Mouse (Mus musculus): ENCODE data around the gene Sash1. TPM values are rescaled to one million over a fixed set of nuclear protein-coding genes. Genes with fewer than 3 reads are reported as not detected.

Sash1 gene
- polyA plus RNA-seq, 1 experiment from 2014 or later: 6.2 TPM

DNA sequence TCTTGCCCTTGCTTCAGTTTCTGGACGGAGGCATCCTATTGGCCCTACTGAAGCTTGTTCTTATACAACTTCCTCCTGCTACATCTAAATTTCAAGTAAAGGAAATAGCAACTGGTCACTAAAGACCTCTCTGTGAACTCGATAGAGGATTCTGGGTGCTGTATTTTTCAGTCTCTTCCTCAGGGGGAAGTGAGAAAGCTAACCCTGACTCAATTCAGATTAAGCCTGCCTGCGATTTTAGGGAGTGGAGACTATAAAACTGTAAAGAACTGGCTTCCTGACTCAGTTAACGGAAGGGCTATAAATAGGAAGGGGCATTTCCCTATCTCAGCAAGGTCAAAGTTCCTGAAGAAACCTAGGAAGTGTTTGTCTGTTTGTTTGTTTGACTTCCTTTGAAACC, 26.3 kb upstream of the Sash1 start:
- 80% methylated on average over 4 of the region's 4 CpGs for WGBS

DNA sequence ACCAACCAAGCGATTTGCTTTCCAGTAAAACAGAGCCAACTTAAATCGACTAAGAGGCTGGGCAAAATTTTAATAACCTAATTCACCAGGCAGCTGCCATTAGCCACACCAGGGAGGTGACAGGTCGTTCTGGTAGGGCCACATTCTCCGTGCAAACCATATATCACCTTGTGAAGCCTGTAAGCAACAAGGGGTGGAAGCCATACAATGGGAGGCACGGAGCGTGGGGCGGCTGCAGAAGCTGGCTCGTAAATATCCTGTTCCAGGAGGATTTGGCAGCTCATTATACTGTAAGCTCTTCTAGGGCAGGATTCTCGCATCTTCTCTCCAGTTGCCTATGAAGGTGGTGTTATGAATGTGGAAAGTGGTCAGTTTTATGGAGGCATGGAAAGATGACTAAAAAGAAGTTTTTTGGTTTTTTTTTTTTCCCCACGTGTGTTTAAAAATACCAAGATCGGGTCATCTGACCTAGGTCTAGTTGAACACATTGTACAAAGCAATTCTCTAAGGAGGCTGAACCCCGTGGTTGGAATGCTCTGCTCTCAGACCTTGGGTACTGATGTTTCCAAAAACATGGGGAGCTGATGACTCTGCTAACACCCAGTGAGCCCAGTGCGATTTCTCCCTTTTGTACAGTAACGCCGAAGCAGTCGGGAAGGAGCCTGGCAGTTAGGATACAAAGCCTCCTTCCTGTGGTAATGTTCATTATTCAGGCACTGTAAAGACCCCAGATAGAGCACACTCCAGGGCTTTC, 24.5 kb upstream of the Sash1 start:
- no peak overlapping the region for H3K4me3 ChIP-seq (ENCODE audit: low read depth, low read length)
- no peaks in the 10 kb centered on the region for H3K36me3 ChIP-seq (ENCODE audit: control insufficient read depth, insufficient read depth, low read length)
- WGBS: 75% methylated on average over 16 of the region's 16 CpGs
- no peak for ATAC-seq (ENCODE audit: low read depth)
- no peak overlapping the region for H3K4me2 ChIP-seq (ENCODE audit: low read depth, low read length)
- no peaks in the 10 kb centered on the region for H3K4me1 ChIP-seq (ENCODE audit: control insufficient read depth, insufficient read depth, low read length)
- H3K9me3 ChIP-seq (ENCODE audit: control insufficient read depth, low read length): no peaks in the 10 kb centered on the region
- no peaks in the 10 kb centered on the region for H3K27me3 ChIP-seq (replicated peaks; ENCODE audit: control insufficient read depth, insufficient read depth, low read length)
- DNase-seq (ENCODE audit: low spot score): no peak
- H3K27ac ChIP-seq (replicated peaks; ENCODE audit: low read depth, low read length): no peak overlapping the region
- H3K9ac ChIP-seq (ENCODE audit: low read depth, low read length): no peak overlapping the region

More for the DNA sequence above, 26.3 kb upstream of the Sash1 start:
- Histone ChIP-seq H3K4me1 (ENCODE audit: control insufficient read depth, insufficient read depth, low read length) (no peaks in the 10 kb centered on the region), H3K27ac (replicated peaks; ENCODE audit: low read depth, low read length) (no peak overlapping the region), H3K9ac (ENCODE audit: low read depth, low read length) (no peak overlapping the region), H3K4me3 (ENCODE audit: low read depth, low read length) (no peak overlapping the region), H3K36me3 (ENCODE audit: control insufficient read depth, insufficient read depth, low read length) (no peaks in the 10 kb centered on the region), H3K27me3 (replicated peaks; ENCODE audit: control insufficient read depth, insufficient read depth, low read length) (no peaks in the 10 kb centered on the region), H3K9me3 (ENCODE audit: control insufficient read depth, low read length) (no peaks in the 10 kb centered on the region), H3K4me2 (ENCODE audit: low read depth, low read length) (no peak overlapping the region)
- ATAC-seq (ENCODE audit: low read depth) (no peak), DNase-seq (ENCODE audit: low spot score) (no peak)

DNA sequence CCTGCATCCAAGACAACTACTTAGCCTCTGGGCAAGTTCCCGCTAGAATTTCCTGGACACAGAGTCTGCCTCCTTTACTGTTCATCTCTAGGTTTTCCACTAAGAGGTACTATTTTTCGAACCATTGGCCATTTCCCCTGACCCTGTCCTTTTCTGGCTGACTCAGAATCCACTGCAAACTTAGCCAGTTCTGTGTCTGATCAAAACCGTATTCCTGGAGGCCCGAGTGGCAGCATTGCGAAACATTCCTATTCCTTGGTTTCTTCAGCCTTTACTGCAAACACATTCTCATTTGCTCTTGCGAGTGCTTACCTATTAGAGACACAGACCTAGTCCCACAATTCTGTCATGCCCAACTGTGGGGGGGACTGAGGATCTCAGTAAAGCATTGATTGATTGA, 17.2 kb upstream of the Sash1 start:
- ATAC-seq (ENCODE audit: low read depth) (no peak), DNase-seq (ENCODE audit: low spot score) (no peak)
- WGBS: 86% methylated on average over 6 of the region's 6 CpGs
- H3K4me2 ChIP-seq (ENCODE audit: low read depth, low read length): no peak overlapping the region
- no peaks in the 10 kb centered on the region for H3K36me3 ChIP-seq (ENCODE audit: control insufficient read depth, insufficient read depth, low read length)
- no peak overlapping the region for H3K27ac ChIP-seq (replicated peaks; ENCODE audit: low read depth, low read length)
- H3K4me1 ChIP-seq (ENCODE audit: control insufficient read depth, insufficient read depth, low read length): peaks cover 7% of the 10 kb centered on the region; the same call in 1 of the 2 replicates
- H3K9me3 ChIP-seq (ENCODE audit: control insufficient read depth, low read length): no peaks in the 10 kb centered on the region
- H3K9ac ChIP-seq (ENCODE audit: low read depth, low read length): no peak overlapping the region
- no peak overlapping the region for H3K4me3 ChIP-seq (ENCODE audit: low read depth, low read length)
- no peaks in the 10 kb centered on the region for H3K27me3 ChIP-seq (replicated peaks; ENCODE audit: control insufficient read depth, insufficient read depth, low read length)

DNA sequence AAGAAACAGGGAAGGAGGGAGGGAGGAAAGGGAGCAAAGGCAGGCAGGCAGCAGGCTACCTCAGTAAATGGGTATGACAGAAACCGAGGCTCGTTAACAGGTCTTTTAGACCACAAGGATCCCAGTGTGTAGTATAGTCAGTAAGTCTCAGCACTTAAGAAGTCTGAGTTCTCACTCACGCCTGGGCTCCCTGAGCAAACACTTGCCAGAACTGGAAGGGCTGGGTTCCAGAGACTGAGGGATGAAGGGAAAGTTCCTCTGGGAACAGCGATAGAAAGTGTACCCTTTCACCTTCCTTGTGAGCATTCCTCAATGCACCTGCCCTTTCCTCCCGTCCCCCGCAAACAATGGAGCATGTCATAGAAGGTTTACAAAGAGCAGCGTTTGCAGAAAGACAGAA, 16.5 kb upstream of the Sash1 start:
- no peaks in the 10 kb centered on the region for H3K9me3 ChIP-seq (ENCODE audit: control insufficient read depth, low read length)
- no peak overlapping the region for H3K27ac ChIP-seq (replicated peaks; ENCODE audit: low read depth, low read length)
- 84% methylated on average over 7 of the region's 7 CpGs for WGBS
- peaks cover 7% of the 10 kb centered on the region; the same call in 1 of the 2 replicates for H3K4me1 ChIP-seq (ENCODE audit: control insufficient read depth, insufficient read depth, low read length)
- H3K4me2 ChIP-seq (ENCODE audit: low read depth, low read length): no peak overlapping the region
- no peaks in the 10 kb centered on the region for H3K36me3 ChIP-seq (ENCODE audit: control insufficient read depth, insufficient read depth, low read length)
- DNase-seq (ENCODE audit: low spot score): no peak
- no peak overlapping the region for H3K4me3 ChIP-seq (ENCODE audit: low read depth, low read length)
- H3K9ac ChIP-seq (ENCODE audit: low read depth, low read length): no peak overlapping the region
- no peak for ATAC-seq (ENCODE audit: low read depth)
- H3K27me3 ChIP-seq (replicated peaks; ENCODE audit: control insufficient read depth, insufficient read depth, low read length): no peaks in the 10 kb centered on the region

DNA sequence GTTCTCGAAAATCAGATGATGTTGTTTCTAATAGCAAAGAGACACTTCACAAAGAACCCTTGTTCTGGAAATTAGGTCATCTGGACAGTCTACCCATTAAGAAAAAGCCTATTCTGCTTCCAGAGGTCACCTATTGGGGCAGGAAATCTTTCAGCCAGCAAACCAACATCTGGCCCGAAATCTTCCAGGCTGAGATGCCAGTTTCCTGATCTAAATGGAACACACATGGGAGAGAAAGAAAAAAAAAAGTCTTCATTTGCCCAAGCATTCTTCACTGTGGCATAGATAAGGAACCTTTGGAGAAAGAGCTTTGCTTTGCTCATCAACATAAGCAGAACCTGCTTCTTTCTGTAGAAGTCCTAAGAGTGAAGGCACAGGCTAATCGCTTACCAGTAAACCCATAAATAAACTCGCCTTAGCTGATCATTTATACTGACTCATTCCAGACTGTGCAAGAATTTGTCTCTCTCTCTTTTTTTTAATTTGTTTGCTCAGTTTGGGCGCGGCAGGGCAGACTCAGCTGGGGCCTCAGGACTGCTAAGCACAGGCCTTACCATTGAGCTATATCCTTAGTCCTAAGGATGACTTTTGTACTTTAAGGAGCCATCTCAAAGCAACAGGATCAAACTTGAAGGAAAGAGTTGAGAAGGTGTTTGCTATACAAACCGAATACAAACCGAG, 13.1 kb upstream of the Sash1 start:
- ATAC-seq (ENCODE audit: low read depth): no peak

DNA sequence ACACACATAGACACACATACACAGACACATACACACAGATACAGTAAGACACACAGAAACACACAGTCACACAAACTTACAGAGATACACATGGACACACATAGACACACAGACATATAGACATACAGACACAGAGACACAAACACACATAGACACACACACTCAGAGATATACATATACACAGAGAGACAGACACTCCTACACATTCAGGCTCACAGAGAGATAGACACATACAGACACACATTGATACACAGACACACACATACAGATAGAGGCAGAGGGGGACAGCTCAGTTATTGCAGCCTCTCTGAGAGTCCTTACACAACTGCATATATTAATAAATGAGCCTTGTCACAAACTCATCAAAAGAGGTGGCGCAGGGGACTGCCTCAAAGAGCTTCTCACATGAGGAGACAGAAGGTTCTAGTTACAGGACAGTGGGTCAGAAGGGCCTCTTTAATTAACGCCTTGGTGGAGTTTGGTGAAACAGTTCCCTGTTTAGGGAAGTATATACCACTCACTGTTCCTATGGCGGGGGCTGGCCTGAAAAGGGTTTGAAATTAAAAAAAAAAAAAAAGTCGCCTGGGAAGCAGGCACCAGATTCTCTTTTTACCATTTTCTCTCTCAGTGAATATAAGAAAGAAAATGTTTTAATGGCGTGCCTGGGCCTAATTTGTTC, 12.4 kb upstream of the Sash1 start:
- no peak overlapping the region for H3K4me2 ChIP-seq (ENCODE audit: low read depth, low read length)
- peaks cover 7% of the 10 kb centered on the region; the same call in 1 of the 2 replicates for H3K4me1 ChIP-seq (ENCODE audit: control insufficient read depth, insufficient read depth, low read length)
- H3K9ac ChIP-seq (ENCODE audit: low read depth, low read length): no peak overlapping the region
- H3K9me3 ChIP-seq (ENCODE audit: control insufficient read depth, low read length): 0 out of 2 replicates have a peak, but pooled peaks cover 3% of the 10 kb centered on the region
- WGBS: 39% methylated on average over 5 of the region's 5 CpGs
- no peaks in the 10 kb centered on the region for H3K27me3 ChIP-seq (replicated peaks; ENCODE audit: control insufficient read depth, insufficient read depth, low read length)
- no peak overlapping the region for H3K27ac ChIP-seq (replicated peaks; ENCODE audit: low read depth, low read length)
- H3K36me3 ChIP-seq (ENCODE audit: control insufficient read depth, insufficient read depth, low read length): no peaks in the 10 kb centered on the region
- ATAC-seq (ENCODE audit: low read depth) (no peak), DNase-seq (ENCODE audit: low spot score) (no peak)
- no peak overlapping the region for H3K4me3 ChIP-seq (ENCODE audit: low read depth, low read length)

More for the DNA sequence above, 13.1 kb upstream of the Sash1 start:
- H3K4me1 ChIP-seq (ENCODE audit: control insufficient read depth, insufficient read depth, low read length): peaks cover 7% of the 10 kb centered on the region; the same call in 1 of the 2 replicates
- H3K4me3 ChIP-seq (ENCODE audit: low read depth, low read length): no peak overlapping the region
- no peak overlapping the region for H3K9ac ChIP-seq (ENCODE audit: low read depth, low read length)
- H3K27me3 ChIP-seq (replicated peaks; ENCODE audit: control insufficient read depth, insufficient read depth, low read length): no peaks in the 10 kb centered on the region
- H3K9me3 ChIP-seq (ENCODE audit: control insufficient read depth, low read length): 0 out of 2 replicates have a peak, but pooled peaks cover 3% of the 10 kb centered on the region
- H3K4me2 ChIP-seq (ENCODE audit: low read depth, low read length): no peak overlapping the region
- H3K27ac ChIP-seq (replicated peaks; ENCODE audit: low read depth, low read length): no peak overlapping the region
- no peaks in the 10 kb centered on the region for H3K36me3 ChIP-seq (ENCODE audit: control insufficient read depth, insufficient read depth, low read length)
- no peak for DNase-seq (ENCODE audit: low spot score)
- 49% methylated on average over 8 of the region's 8 CpGs for WGBS

DNA sequence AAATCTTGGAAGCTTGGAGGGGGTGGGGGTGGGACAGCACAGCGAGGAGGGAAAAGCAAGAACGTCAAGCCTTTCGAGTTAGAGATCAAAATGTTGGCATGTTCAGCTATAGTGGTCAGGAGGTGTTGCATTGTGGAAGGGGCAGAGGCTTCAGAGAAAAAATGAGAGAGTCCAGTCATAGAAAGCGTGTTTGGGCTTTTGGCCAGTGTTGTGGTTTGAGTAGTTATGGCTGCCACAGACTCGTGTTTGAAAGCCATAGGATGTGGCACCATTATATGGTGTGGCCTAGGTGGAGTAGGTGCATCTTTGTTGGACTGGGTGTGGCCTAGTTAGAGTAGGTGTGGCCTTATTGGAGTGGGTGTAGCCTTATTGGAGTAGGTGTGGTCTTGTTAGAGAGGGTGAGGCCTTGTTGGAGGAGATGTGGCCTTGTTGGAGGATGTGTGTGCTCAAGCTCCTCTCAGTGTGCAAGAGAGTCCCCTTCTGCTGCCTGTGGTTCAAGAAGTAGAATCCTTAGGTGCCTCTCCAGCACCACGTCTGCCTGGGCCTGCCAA, 9.2 kb upstream of the Sash1 start:
- Histone ChIP-seq H3K4me2 (ENCODE audit: low read depth, low read length) (no peak overlapping the region), H3K27me3 (replicated peaks; ENCODE audit: control insufficient read depth, insufficient read depth, low read length) (no peaks in the 10 kb centered on the region), H3K36me3 (ENCODE audit: control insufficient read depth, insufficient read depth, low read length) (no peaks in the 10 kb centered on the region), H3K4me1 (ENCODE audit: control insufficient read depth, insufficient read depth, low read length) (peaks cover 7% of the 10 kb centered on the region; the same call in 1 of the 2 replicates), H3K27ac (replicated peaks; ENCODE audit: low read depth, low read length) (no peak overlapping the region), H3K9me3 (ENCODE audit: control insufficient read depth, low read length) (0 out of 2 replicates have a peak, but pooled peaks cover 3% of the 10 kb centered on the region), H3K9ac (ENCODE audit: low read depth, low read length) (no peak overlapping the region), H3K4me3 (ENCODE audit: low read depth, low read length) (no peak overlapping the region)
- no peak for ATAC-seq (ENCODE audit: low read depth)
- no peak for DNase-seq (ENCODE audit: low spot score)
- WGBS: 87% methylated on average over 6 of the region's 6 CpGs

DNA sequence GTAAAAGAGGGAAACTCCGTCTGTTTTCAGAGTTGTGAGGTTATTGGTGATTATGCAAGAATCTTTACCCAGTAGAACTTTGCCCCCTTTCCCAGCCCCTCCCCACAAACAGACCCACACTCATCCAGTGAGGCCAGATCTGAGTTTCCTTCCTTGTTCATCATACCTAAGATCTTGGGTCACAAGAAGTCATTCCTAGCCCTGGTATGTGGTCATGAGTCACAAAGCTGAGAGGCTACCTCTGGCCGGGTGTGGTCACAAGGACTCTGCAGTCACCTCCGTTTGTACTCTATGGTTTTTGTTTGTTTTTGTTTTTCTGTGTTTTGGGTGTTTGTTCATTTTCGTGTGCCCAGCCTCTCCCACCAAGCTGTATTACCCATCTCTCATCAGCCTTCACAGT, 4.6 kb upstream of the Sash1 start:
- 75% methylated on average over 4 of the region's 4 CpGs for WGBS
- Histone ChIP-seq H3K4me2 (ENCODE audit: low read depth, low read length) (no peak overlapping the region), H3K36me3 (ENCODE audit: control insufficient read depth, insufficient read depth, low read length) (no peaks in the 10 kb centered on the region), H3K4me1 (ENCODE audit: control insufficient read depth, insufficient read depth, low read length) (peaks cover 5% of the 10 kb centered on the region; the same call in 1 of the 2 replicates), H3K27me3 (replicated peaks; ENCODE audit: control insufficient read depth, insufficient read depth, low read length) (no peaks in the 10 kb centered on the region), H3K9me3 (ENCODE audit: control insufficient read depth, low read length) (no peaks in the 10 kb centered on the region), H3K4me3 (ENCODE audit: low read depth, low read length) (no peak overlapping the region), H3K27ac (replicated peaks; ENCODE audit: low read depth, low read length) (no peak overlapping the region), H3K9ac (ENCODE audit: low read depth, low read length) (no peak overlapping the region)
- DNase-seq (ENCODE audit: low spot score) (no peak), ATAC-seq (ENCODE audit: low read depth) (no peak)
